Mouse (Mus musculus) ovary, postnatal 14 days (tissue): ENCODE measurements at regions not wholly inside any gene's neighbourhood (a gene's known extent, or its start where the extent isn't known, plus 50 kb on each side); places are given as distances from the start of the nearest gene placed in this dataset.

Experiments
- DNase-seq: peaks from one replicate; pipeline ENCODE4 v3.0.0; 2022; ENCODE audit warnings: low spot score

GRCm38 (mm10) chr6:127207308-127207707, 55.3 kb upstream of the Ccnd2 start:
- no peak for DNase-seq

- no peak for DNase-seq
Measured at GRCm38 (mm10) chr6:127213355-127213754, 61.4 kb upstream of the Ccnd2 start.

- no peak for DNase-seq
Measured at GRCm38 (mm10) chr6:127215915-127216314, 63.9 kb upstream of the Ccnd2 start.

- no peak for DNase-seq
Measured at GRCm38 (mm10) chr6:127218634-127219445, 66.8 kb upstream of the Ccnd2 start.

GRCm38 (mm10) chr6:127219446-127219802, 67.4 kb upstream of the Ccnd2 start:
- no peak for DNase-seq

- no peak for DNase-seq
Measured at GRCm38 (mm10) chr6:127226242-127226983, 74.4 kb upstream of the Ccnd2 start.

- DNase-seq, result no peak
Measured at GRCm38 (mm10) chr6:127236510-127237109, 84.6 kb upstream of the Ccnd2 start.

- DNase-seq, result no peak
Measured at GRCm38 (mm10) chr6:127237168-127237567, 85.2 kb upstream of the Ccnd2 start.

- DNase-seq, result no peak
Measured at GRCm38 (mm10) chr6:127239529-127240471, 87.8 kb upstream of the Ccnd2 start.

- DNase-seq, result no peak
Measured at GRCm38 (mm10) chr6:127240472-127241375, 88.7 kb upstream of the Ccnd2 start.

- DNase-seq, result no peak
Measured at GRCm38 (mm10) chr6:127241693-127242425, 89.9 kb upstream of the Ccnd2 start.

- no peak for DNase-seq
Measured at GRCm38 (mm10) chr6:127243032-127243431, 91.0 kb upstream of the Ccnd2 start.

- no peak for DNase-seq
Measured at GRCm38 (mm10) chr6:127245814-127246440, 93.9 kb upstream of the Ccnd2 start.

GRCm38 (mm10) chr6:127246730-127247129, 94.7 kb upstream of the Ccnd2 start:
- DNase-seq, result no peak

- DNase-seq, result no peak
Measured at GRCm38 (mm10) chr6:127247343-127247742, 95.3 kb upstream of the Ccnd2 start.

- DNase-seq, result no peak
Measured at GRCm38 (mm10) chr6:127250181-127250873, 98.3 kb upstream of the Ccnd2 start.

GRCm38 (mm10) chr6:127250874-127251670, 99.1 kb upstream of the Ccnd2 start:
- DNase-seq, result no peak

- DNase-seq, result no peak
Measured at GRCm38 (mm10) chr6:127251671-127251985, 99.6 kb upstream of the Ccnd2 start.
